Mouse (Mus musculus): ENCODE measurements around the gene Exoc6b.
"Not testable (repeated sequence)": the region's sequence is repeated elsewhere in the genome, so short reads cannot be mapped to it uniquely, and the experiment has no call there.

Gene Exoc6b

DNA sequence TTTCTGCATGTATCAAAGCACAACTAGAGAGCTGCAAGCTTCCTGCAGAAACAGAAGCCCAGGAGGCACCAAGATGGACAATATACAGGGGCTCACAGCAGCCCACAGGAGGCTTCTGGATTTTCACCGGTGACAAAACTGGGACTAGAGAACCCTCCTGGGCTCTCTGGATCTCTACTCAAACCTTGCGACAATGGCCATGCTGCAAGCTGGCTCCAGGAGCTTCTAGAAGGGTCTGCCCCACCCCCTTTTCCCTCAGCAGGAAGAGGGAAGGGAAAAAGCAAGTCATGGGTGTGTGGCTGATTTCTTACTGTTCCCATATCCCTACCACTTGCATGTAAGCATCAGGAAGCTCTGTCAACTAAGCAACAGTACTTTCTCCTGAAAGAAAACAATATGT, 437.7 kb downstream of the Exoc6b start:
- no peak for DNase-seq (ENCODE audit: low read depth)

GRCm38 (mm10) chr6:84630276-84630675, 439.0 kb downstream of the Exoc6b start:
- DNase-seq (ENCODE audit: low read depth), result no peak

DNA sequence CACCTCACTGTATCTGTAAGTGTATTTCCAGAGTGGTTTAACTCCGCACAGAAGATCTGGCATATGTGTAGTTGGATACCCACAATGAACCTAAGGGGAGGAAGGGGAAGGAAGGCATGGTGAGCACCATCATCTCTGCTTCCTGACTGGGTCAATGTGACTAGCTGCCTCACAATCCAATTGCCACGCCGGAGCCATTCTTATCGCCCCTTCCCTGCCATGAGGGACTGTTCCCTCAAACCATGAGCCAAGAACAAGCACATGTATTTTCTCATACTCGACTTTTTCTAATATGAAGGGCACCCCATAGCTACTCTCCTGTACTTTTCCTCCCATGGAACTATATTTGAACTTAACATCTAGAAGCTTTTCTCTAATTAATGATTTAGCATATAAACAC, 440.5 kb downstream of the Exoc6b start:
- DNase-seq (ENCODE audit: low read depth), result no peak

- no peak for DNase-seq (ENCODE audit: low read depth)
These were observed 442.9 kb downstream of the Exoc6b start for GRCm38 (mm10) chr6:84626398-84626797.

- DNase-seq (ENCODE audit: low read depth), result no peak
These were observed 450.1 kb downstream of the Exoc6b start for GRCm38 (mm10) chr6:84619166-84619565.

DNA sequence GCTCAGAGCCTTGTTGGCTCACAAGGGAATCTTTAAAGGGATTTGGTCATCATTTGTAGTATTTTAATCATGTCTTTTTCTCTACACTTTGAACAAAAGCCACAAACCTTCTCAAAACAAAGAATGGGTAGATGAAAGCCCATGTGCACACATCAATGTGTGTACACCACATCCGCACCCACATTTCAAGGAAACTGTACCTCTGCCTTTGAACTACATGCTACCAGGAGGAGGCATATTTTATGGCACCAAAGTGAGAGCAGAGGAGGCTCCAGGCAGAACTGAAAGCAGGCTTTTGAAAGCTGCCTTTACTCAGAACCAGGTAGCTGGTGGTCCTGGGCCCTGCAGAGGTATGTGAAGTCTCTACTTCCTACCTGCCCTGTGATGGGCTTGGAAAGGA, 452.3 kb downstream of the Exoc6b start:
- peak; percentile 84 for DNase-seq (ENCODE audit: low read depth)

DNA sequence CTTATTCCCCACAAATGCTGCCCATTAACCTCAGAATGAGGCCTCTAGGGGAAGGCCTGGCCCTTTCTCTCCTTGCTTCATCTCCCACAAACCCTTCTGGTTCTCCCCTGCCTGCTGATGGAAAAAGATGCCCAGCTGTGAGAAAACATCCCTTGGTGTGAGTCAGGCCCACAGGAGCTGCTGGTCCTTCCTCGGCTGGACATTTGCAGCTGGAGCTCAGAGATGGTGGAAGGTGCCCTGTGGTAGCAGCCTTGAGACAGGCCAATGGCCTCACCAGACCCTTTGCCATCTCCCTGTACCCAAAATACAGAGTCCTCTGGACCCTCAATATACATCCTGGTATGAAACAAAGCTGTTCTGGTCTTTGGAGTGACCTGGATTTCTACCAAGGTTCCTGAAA, 452.7 kb downstream of the Exoc6b start:
- DNase-seq (ENCODE audit: low read depth), result no peak

- no peak for DNase-seq (ENCODE audit: low read depth)
These were observed 455.8 kb downstream of the Exoc6b start for GRCm38 (mm10) chr6:84613561-84613960.

DNA sequence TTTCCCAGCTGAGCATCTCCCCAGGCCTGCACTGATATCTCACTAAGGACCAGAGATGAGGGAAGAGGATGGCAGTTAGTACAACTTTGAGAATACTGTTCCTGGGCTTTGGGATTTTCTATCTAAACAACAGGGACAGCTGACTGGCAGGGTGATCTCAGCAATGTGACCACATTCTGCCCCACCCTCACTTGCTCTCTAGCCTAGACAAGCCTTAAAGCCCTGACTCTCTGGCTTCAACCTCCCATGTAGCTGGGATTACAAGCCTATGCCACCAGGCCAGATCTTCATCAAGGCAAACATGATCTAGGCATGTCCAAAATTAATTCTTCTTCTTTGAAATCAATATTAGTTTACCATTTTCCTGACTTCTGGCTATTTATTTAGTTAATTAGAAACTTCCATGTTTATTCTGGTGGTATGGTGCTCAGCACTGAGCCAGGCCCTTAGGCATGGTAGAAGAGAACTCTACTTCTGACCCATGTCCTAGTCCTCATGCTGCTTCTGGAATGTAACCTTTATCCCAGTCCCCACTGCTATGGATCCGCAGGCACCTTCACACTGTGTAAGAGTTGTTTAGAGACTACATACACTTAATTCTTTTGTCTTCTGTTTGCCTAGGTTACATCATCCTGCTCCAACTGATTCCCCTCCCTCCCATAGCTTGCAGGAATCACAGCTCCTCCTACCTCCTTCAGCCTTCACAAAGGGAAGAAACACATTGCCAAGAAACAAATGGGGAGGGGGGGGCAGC, 468.0 kb downstream of the Exoc6b start:
- no peak for DNase-seq (ENCODE audit: low read depth)

DNA sequence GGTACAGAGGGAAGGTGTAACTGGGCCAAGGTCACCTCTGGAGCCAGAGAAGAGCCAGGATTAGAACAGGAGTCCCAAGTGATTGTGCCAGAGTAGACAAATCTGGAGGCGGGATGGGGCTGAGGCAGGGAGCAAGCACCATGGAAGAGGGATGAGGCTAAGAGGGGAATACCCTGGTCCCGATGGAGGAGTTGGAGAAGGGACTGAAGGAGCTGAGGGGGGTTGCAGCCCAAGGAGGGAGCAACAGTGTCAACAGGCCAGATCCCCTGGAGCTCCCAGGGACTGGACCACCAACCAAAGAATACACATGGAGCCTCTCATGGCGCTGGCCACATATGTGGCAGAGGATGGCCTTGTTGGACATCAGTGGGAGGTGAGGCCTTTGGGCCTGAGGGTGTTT, 470.0 kb downstream of the Exoc6b start:
- not testable (repeated sequence) for DNase-seq (ENCODE audit: low read depth)

DNA sequence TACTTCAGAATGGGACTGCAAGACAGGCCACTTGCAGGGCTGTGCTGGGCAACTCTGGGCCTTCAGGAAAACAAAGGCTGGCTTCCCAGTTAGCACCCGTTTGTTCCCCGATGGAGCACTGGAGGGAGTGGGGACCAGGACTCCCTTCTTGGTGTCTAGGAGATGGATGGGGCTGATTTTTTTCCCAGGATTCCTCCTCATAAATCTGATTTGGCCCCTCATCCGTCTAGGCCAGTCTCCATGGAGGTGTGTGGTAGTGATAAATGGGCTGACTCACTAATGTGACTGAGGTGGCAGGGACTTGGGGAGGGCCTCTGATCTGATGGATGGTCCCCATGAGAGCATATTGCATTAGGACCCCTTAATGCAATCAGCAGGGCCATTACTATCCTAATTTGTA, 470.6 kb downstream of the Exoc6b start:
- no peak for DNase-seq (ENCODE audit: low read depth)

DNA sequence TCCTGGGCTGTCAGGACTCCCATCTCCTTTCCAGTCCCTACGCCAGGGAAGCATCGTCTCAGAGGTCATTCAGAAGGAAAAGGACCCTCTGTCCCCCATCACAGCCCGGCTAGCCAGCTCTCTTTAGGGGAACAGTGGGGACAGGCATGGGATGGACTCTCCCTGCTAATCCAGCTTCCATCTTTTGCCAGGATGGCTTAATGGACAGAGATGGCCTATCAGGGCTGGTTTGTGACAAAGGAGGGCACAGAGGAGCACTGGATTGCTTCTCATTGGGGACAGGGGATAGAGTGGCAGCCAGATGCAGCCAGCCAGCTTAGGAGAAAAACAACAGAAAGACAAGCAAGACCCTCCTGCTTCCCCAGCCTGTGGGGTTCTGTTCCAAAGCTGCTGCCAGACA, 474.7 kb downstream of the Exoc6b start:
- DNase-seq (ENCODE audit: low read depth), result no peak

GRCm38 (mm10) chr6:84593693-84594092, 475.6 kb downstream of the Exoc6b start, which contains the start of gene Cyp26b1:
TSS of gene Cyp26b1 (minus strand) at chr6:84593908.
- DNase-seq (ENCODE audit: low read depth), result no peak

DNA sequence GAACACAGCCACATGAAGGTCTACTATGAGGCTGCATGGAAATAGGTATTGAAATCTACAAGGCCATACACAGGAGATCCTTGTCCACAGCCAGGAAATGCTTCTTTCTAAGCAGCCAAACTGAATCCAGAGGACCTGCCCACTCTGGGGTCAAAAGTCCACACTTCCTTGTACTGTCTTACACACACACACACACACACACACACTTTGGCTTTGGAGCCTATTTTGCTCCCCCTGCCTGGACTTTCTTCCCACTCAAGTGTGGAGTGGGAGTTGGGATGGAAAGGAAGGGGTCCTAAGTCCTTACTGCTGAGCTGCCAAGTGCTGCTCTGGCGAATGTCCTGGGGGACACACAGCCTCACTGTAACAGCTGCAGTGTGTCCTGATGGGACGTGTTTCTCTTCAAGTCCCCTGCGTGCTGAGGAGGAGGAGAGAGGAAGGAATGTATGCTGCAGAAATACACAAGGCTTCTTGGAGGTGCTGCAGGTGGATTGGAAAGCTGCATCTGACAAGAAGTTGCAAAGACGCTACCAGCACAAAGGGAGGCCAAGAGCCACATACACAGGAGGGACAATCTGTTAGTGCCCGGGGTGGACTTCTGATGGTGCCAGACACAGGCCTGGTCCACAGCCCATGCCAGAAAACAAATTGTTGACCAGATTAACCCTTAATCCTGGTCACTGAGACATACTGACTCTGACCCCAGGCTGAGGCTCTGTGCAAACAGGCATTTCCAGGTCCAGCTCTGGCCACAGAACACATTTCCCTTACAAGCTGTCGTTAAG, 478.2 kb downstream of the Exoc6b start:
- DNase-seq (ENCODE audit: low read depth), result no peak

DNA sequence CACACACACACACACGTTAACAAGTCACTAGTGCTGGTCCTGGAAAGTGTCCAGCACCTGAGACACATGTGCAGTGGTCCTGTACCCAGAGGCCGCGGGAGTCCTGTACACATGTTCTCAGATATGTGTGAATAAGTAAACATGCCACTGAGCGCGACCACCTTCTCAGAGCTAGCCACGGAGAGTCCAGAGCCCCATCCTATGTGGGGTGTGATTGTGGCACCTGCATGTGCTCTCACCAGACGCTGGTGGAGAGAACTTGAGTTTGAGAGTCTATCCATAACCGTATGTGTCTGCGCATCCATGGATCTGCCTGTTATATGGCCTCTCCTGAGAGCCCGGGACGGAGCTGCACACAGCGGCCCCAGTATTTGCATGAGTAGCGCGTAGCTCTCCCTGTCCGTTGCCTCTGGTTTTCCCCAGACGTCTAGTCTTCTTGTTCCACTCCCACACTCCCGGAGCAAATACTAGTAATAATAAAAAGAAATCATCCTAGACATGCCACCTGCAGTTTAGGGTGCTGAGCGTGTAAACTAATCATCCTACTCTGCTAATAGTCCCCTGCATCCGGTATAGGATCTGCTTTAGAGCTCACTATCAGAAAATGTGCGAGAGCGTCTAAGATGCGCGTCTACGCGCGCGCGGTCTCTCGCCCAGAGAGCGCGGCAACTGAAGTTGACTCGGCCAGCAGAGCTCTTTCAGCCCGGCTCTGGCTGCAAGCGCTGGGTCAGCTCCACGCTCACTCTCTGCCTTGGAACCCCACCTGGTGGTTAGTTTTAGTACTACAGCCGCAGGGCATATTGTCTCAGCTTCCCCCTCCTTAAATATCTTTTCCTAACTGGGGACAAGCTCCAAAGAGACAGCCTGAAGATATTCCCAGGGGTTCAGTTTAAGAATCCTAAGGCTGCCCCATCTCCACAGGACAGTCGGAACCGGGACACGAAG, 479.3 kb downstream of the Exoc6b start:
- peak; percentile 72 for DNase-seq (ENCODE audit: low read depth)

DNA sequence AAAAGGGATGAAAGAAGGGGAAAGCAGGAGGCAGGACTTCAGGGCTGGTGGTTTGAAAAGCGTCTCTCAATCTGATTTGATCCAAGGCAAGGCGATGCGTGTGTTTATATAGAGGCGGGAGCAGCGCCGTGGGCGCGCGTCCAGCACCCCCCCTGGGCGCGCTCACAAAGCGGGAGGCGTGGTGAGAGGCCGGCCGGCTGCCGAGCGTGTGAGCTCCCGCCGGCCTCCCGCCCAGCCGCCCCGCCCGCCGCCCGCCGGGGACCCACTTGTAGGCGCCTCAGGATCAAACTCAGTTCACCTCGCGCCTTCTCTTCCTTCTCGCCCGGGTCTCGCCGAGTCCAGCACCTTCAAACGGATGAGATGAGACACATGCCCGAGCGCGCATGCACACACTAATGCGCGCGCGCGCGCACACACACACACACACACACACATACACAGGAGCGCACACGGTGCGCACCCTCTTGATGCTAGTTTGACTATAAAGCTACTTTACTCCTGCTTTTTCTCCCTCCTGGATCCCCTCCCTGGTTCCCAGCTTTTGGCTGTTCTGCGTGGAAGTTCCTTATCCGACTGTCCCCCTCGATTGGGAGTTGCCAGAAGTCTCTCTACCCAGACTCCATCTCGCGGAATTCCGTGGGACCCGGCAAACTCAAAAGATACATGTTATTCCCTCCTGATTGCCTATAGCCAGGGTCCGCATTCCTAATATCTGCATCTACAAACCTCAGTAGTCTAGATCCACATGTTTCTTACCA, 480.2 kb downstream of the Exoc6b start:
- peak; percentile 16 for DNase-seq (ENCODE audit: low read depth)

DNA sequence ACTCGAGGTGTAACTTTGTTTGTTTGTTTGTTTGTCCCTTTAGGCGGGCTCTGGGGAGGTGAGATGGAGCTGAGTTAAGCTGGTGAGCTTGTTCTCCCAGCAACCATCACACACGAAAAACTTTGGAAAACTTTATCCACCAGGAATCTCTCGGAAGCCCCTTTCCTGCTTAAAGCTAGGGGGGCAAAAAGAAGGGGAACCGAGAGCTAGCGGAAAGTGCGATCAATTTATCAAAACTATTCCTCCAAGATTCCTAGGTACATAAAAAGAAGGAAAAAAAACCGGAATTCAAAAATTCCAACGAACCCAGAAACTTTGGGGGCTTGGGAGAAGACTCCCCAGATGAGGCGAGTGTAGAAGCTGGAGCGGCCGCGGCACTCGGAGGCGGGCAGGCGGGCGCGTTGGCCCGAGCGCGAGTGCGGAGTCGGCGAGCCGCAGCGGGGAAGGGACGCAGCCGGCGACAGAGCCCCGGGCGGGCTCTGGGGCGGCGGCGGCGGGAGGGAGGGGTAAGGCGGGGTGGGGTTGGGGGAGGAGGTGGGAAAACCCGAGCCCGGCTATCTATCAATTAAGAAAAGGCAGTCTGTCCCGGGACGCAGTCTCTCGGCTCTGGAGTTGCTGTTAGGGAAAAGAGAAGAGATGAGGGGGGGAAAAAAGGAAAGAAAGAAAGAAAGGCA, 481.0 kb downstream of the Exoc6b start:
- DNase-seq (ENCODE audit: low read depth), result no peak

DNA sequence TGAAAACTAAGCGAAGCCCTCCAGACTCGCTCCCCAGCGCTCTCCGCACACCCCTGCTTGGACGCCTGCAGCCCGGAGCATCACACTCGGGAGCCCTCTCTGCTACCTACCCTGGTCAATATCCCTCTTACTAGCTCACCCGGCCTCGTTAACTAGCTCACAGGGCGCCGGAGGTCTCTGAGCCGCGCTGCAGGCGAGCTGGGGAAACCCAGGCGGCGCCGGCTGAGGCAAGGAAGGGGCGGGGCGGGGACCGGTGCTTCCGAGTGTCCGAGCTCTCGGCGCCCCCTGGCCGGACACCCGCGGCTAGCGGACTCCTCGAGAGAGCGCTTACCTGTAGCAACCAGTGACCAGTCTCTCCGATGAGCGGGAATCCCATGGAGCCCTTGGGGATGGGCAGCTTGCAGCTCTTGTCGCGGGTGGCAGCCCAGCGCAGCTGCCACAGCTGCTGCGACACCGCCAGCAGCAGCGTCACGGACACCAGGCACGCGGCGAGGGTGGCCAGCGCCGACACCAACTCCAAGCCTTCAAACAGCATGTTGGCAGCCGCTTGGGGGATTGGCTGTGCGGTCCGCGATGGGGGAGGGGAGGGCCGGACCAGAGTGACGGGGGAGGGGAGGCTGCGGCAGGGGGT, 481.7 kb downstream of the Exoc6b start:
- peak; percentile 26 for DNase-seq (ENCODE audit: low read depth)

DNA sequence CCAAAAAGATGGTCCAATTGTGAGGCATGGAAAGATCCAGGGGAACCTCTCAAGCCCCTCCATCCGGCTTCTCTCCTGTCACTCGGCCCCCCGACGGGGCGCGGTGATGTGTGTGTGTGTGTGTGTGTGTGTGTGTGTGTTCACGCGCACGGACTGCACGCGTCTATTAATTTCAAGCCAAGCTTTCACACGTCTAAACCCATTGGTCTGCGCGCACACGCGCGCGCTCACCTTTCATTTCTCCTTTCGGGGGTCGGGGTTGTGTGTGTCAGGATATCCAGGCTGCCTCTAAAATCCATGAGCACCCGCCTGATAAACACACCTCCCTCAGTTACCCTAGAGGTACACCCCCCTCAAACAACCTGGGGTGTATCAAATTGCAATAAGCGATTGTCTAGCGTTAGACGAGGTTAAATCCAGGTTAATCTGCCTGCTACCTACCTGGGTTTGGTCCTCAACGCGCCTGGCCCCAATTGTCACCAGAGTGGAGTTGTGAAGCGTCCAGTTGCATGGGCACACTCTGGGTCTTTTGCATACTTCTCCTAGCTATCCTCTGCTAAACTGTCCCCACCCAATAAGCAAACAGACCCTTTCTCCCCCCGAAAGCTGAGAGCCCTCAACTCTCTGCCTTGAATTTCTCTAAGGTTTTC, 482.6 kb downstream of the Exoc6b start:
- no peak for DNase-seq (ENCODE audit: low read depth)
